Mouse (Mus musculus) cortical plate, adult 2 months (tissue): ENCODE results near the gene Plekhh3. TPM values are rescaled to one million over a fixed set of nuclear protein-coding genes. Genes with fewer than 3 reads are reported as not detected.
A peak's percentile ranks its signal among the peaks of the same experiment; 100 is the strongest.

ENCODE experiments used
- H3K27ac ChIP-seq: fragments of 200-500 bp; 2 replicates; pipeline ENCODE4 v1.5.1; 2012; ENCODE audit warnings: low read length, control low read depth, inconsistent platforms; ENCODE audit not compliant: insufficient read depth
- H3K4me1 ChIP-seq: fragments of 200-500 bp; 2 replicates; pipeline ENCODE4 v1.6.1; 2011; ENCODE audit warnings: low read length; ENCODE audit not compliant: control insufficient read depth, insufficient read depth
- H3K4me3 ChIP-seq: fragments of 200-500 bp; 2 replicates; pipeline ENCODE4 v1.5.1; 2011; ENCODE audit warnings: mild to moderate bottlenecking, low read length, control low read depth; ENCODE audit not compliant: insufficient read depth
- CTCF ChIP-seq: fragments of 200-500 bp; IDR thresholded peaks from 2 replicates; pipeline ENCODE4 v1.5.1; 2011; ENCODE audit warnings: mild to moderate bottlenecking, control low read depth, low read length; ENCODE audit not compliant: insufficient read depth; ENCODE audit errors: extremely low read depth
- POLR2A ChIP-seq: fragments of 200-500 bp; IDR thresholded peaks from 2 replicates; pipeline ENCODE4 v1.6.1; 2011; ENCODE audit warnings: mild to moderate bottlenecking, low read length, control low read depth; ENCODE audit not compliant: insufficient read depth; ENCODE audit errors: extremely low read depth
- polyA plus RNA-seq: library from polyadenylated mRNA; depleted of rRNA; stranded (reverse); fragments of >200 nt; gene quantifications from 2 replicates; pipeline ENCODE4 v1.2.3, GENCODE M21; 2012

Plekhh3 gene
- polyA plus RNA-seq, 1 experiment = 15.8 TPM

DNA sequence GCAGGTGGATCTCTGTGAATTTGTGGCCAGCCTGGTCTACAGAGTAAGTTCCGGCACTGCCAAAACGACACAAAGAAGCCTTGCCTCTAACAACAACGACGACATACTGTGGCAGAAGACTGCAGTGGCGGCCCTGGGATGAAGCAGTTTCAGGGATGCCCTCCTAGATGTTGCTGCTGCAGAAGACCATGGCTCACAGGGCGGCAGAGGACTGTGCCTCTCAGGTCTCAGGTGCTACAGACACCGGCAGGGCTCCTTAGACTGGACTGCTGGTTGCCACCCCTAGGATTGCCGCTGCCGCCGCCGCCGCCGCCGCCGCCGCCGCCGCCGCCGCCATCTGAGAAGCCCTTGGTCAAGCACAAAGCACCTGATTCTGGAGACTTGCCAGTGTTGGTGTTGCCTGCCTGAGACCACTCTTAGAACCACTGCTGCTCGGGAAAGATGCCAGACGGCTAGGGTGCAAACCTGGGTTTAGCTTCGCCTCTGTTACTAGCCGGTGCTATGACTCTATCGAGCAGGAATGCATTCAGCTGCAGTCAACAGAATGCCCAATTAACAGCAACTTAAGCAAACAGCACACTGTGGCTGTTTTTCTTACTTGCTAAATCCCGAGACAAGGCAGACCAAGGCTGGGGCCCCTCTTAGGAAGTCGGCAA, 30.9 kb downstream of the Plekhh3 start:
- H3K27ac ChIP-seq = no peak overlapping the region
- TF ChIP-seq POLR2A (0 out of 2 replicates have a peak, but pooled peaks have one; percentile 15), CTCF (no peak)
- H3K4me1 ChIP-seq = no peaks in the 10 kb centered on the region
- peak overlapping the region; percentile 32 for H3K4me3 ChIP-seq

DNA sequence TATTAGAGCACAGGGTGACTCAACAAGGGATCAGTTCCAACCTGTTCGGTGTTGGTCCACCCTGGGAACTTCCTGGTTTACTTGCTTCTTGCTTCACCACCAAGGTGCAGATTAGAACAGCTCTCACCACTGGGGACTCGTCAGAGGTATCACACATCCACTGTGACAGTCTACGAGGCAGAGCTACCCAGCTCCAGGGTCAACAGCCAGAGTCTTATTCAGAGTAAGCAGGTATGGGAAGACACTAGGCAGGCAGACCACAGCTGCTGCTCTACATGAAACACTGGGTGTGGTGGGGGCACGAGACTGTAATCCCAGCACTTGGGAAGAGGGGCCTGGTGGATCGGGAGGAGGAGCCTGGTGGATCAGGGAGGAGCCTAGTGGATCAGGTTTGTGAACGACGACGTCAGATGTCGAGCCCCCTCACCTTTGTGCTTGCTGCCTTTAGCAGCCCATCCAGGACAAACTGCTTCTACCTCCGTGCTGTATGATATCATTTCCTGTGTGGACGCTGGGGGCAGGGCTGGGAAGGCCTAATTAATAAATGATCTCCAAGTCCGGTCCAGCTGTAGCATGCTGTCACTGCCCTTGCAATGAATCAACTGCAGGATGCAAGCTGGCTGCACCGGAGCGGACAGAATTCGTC, 32.5 kb downstream of the Plekhh3 start:
- TF ChIP-seq CTCF (no peak), POLR2A (no peak)
- Histone ChIP-seq H3K27ac (no peak overlapping the region), H3K4me1 (no peaks in the 10 kb centered on the region), H3K4me3 (no peak overlapping the region)

DNA sequence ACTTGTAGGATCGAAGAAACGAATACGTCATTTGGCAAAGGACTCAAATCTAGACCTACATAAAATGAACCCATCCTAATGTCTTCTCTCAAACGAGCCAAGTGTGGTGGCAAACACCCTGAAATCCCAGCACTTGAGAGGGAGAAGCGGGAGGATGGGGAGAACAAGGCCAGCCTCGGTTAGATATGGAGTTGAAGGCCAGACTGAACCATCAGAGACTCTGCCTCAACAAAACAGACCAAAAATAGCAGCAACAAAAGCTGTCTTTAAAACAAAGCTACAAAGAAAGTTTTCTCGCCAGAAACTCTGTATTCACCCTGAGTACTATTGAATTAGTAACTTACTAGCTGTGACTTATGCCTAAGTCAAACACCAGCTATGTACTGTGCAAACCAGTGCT, 34.2 kb downstream of the Plekhh3 start:
- H3K4me1 ChIP-seq = no peaks in the 10 kb centered on the region
- H3K4me3 ChIP-seq = no peak overlapping the region
- no peak overlapping the region for H3K27ac ChIP-seq
- no peak for TF ChIP-seq POLR2A
- TF ChIP-seq CTCF = no peak

DNA sequence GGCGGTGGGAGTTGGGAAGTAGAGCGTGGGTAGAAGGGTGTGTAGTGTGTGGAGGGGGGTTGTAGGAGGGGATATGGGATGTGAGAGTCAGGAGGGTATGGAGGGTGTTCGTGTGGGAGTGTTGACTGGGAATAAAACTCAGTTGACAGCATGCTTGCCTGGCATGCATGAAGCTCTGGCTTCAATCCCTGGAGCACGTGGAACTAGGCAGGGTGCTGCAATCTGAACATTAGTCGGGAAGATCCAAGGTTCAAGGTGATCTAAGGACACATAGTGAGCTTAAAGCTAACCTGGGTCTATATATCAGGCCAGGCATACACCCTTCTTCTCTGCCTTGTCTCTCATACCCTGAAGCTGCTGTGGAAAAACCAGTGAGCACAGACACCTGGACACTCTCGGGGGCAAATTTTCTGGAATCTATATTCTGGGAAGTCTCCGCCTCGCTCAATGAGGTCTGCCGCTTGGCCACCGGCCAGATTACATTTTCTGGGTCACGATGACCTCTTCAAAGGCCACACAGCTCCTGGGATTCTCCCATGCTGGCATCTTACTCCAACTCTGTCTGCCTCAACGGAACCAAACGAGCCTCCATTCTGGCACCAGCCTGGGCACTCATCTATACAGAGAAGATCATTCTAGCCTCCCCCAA, 36.8 kb downstream of the Plekhh3 start:
- Histone ChIP-seq H3K27ac (no peak overlapping the region), H3K4me3 (no peak overlapping the region), H3K4me1 (0 out of 2 replicates have a peak, but pooled peaks cover 2% of the 10 kb centered on the region)
- TF ChIP-seq POLR2A = no peak
- no peak for TF ChIP-seq CTCF

DNA sequence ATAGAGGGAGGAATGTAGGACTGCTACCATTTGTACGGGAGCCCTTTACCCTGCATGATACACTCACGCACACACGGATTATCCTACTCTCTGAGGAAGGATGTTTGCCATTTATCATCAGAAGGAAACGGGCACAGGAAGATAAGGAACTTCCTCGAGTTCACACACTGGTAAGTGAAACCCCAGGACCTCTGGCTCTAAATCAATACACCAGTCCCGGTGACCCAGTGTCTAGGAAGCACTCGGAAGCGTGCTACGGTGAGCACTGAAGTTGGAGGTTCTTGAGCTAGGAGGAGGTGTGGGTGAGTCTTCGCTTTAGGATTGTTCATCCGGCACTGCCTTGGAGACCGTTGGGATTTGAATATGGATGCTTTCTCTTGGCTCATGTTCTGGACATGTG, 38.1 kb downstream of the Plekhh3 start:
- TF ChIP-seq POLR2A = no peak
- TF ChIP-seq CTCF = no peak
- Histone ChIP-seq H3K4me1 (0 out of 2 replicates have a peak, but pooled peaks cover 2% of the 10 kb centered on the region), H3K4me3 (no peak overlapping the region), H3K27ac (no peak overlapping the region)

DNA sequence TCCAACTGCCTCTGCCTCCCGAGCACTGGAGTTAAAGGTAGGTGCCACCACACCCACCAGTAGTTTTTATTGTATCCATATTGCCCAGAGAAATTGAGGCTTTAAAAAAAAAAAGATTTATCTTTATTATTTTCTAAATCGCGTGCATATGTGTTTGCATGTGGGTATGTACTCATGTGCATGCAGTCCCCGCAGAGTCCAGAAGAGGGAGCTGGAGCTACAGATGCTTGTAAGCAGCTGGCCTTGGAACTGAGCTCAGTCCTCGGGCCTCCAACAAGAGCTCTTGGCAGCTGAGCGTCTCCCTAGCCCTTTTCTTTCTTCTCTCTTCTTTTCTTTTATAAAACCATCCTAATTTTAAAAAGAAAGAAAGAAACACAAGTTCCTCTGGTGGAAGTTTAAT, 39.5 kb downstream of the Plekhh3 start:
- Histone ChIP-seq H3K4me1 (0 out of 2 replicates have a peak, but pooled peaks cover 2% of the 10 kb centered on the region), H3K4me3 (no peak overlapping the region), H3K27ac (no peak overlapping the region)
- TF ChIP-seq CTCF = peak; percentile 13; the same call in 1 of the 2 replicates
- no peak for TF ChIP-seq POLR2A

DNA sequence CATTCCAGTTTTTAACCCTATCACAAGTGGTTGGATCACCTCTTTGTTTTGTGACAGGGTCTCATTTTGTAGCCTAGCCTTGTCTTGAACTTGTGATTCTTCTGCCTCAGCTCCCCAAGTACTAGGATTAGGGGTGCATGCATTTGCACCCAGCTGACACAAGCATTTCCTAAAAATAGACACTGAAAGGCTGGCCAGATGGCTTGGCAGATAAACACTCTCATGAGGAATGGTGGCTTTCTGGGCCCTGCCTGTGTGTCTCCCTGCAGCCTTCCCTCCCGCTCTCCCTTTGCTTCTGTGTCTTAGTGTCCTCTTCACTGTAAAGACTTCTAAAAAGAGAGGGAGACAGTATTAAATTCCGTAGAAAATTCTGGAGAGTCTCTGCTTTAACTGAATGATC, 40.0 kb downstream of the Plekhh3 start:
- 0 out of 2 replicates have a peak, but pooled peaks cover 2% of the 10 kb centered on the region for H3K4me1 ChIP-seq
- H3K27ac ChIP-seq = no peak overlapping the region
- TF ChIP-seq POLR2A = no peak
- TF ChIP-seq CTCF = no peak
- H3K4me3 ChIP-seq = no peak overlapping the region

DNA sequence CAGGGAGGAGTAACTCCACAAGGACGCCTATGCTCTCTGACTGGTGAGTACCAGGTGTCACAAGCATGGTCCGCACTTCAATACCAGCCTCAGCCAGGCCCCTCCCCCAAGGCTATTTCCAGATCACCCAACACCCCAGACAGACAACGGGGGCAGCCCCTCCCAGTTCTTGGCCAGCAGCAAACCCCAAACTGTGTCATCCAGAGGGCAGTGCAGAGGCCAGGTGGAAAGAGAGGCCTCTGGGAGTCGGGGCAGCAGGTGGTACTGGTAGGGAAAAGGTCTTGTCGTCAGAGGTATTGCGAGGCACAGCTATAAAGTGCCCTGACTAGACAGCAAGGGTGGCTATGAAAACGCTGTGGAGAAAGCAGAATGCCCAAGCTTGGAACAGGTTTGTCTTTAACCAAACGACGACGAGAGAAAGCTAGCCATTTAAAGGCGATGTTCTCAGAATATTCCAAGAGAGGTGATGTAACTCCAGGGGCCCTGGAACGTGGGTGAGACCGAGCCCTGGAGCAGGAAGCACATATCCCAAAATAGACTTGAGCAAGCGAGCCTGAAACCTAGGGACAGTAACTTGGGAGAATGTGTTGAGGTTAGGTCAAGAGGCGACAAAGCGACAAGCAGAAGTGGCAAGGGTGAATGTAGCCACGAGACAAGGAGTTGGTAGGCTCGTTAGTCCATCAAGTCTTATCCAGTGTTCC, 40.9 kb downstream of the Plekhh3 start:
- Histone ChIP-seq H3K27ac (no peak overlapping the region), H3K4me3 (no peak overlapping the region), H3K4me1 (0 out of 2 replicates have a peak, but pooled peaks cover 2% of the 10 kb centered on the region)
- TF ChIP-seq CTCF (no peak), POLR2A (no peak)

DNA sequence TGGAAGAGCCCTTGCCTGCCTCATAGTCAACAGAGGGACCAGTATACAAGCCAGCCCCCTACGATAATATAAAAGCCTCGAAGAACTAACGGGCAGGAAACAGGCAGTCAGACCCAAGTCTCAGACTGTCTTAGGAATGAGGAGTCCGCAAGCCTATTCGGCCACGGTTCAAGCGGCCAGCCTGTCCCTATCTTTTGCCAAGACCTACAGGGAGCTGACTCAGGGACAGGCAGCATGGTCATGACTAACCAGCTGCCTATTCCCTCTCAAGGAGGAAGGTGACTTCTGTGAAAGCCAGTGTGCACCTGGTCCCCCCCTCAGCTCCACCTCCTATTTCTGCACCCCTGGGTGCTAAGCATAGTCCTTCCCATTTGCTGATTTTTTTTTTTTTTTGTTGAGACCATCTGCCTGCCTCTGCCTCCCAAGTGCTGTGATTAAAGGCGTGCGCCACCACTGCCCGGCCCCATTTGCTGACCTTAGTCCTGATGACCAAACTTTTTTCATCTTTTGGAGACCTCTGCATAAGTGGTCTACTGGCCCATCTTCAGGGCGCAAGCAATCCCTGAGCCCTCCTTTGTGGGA, 42.1 kb downstream of the Plekhh3 start:
- no peak overlapping the region for H3K27ac ChIP-seq
- H3K4me1 ChIP-seq = 0 out of 2 replicates have a peak, but pooled peaks cover 2% of the 10 kb centered on the region
- no peak overlapping the region for H3K4me3 ChIP-seq
- TF ChIP-seq POLR2A = no peak
- TF ChIP-seq CTCF = no peak
